12 mouse cellular contexts compared by ENCODE assay signal in genomic region chr19:20924282-20924681, GRCm38 (mm10). TPM values are rescaled to one million over a fixed set of nuclear protein-coding genes. Genes with fewer than 3 reads are reported as not detected.
DNase-seq lines count a peak whose midpoint lies in the region; ATAC-seq and TF ChIP-seq lines count a peak whose summit lies in the region.
"Had no signal": no experiment of that assay in that cellular context is flagged by ENCODE, and none has a peak within 500 bp of the region (broad histone marks: within the 10 kb centered on the region; RNA-seq: fewer than 3 reads in every experiment).

No protein-coding gene starts in this region.

- H3K36me3 ChIP-seq in heart, embryonic 15.5 days = no peaks in the 10 kb centered on the region
- H3K36me3 ChIP-seq in midbrain, embryonic 12.5 days = no peaks in the 10 kb centered on the region
- no peaks in the 10 kb centered on the region for H3K36me3 ChIP-seq in midbrain, postnatal 0 days (ENCODE audit: insufficient read depth, low read length)
- no peaks in the 10 kb centered on the region for H3K36me3 ChIP-seq in forebrain, embryonic 15.5 days
- H3K36me3 ChIP-seq in neural tube, embryonic 15.5 days = no peaks in the 10 kb centered on the region

- TF ChIP-seq CTCF in midbrain, postnatal 0 days (IDR thresholded peaks at IDR 0.05) = no peak
- no peak for TF ChIP-seq CTCF in cerebellum, adult 2 months (IDR thresholded peaks at IDR 0.05; ENCODE audit: borderline replicate concordance, insufficient read depth, low read depth, low read length)

- no peak for DNase-seq in heart, adult 18-20 months
- DNase-seq in midbrain, postnatal 0 days (ENCODE audit: low spot score) = no peak
- DNase-seq in cerebellum, adult 2 months = no peak
- no peak for DNase-seq in gastrocnemius, postnatal 25 days
- DNase-seq: lung, postnatal 4 days; spleen, adult 18-20 months had no signal

- H3K27ac ChIP-seq in heart, embryonic 15.5 days = no peak overlapping the region; the same call in 1 of the 2 replicates
- no peak overlapping the region for H3K27ac ChIP-seq in midbrain, embryonic 12.5 days (replicated peaks)
- H3K27ac ChIP-seq in midbrain, postnatal 0 days (ENCODE audit: low read depth, low read length) = no peak overlapping the region
- H3K27ac ChIP-seq in forebrain, embryonic 15.5 days (replicated peaks) = peak overlapping the region; percentile 85
- 0 out of 2 replicates have a peak overlapping the region, but pooled peaks have one; percentile 6 for H3K27ac ChIP-seq in neural tube, embryonic 15.5 days (replicated peaks)
- no peak overlapping the region for H3K27ac ChIP-seq in cerebellum, adult 2 months (ENCODE audit: insufficient read depth, low read length)

- no peaks in the 10 kb centered on the region for H3K27me3 ChIP-seq in heart, embryonic 15.5 days
- no peaks in the 10 kb centered on the region for H3K27me3 ChIP-seq in midbrain, embryonic 12.5 days
- no peaks in the 10 kb centered on the region for H3K27me3 ChIP-seq in midbrain, postnatal 0 days (ENCODE audit: insufficient read depth, low read length)
- H3K27me3 ChIP-seq in forebrain, embryonic 15.5 days = no peaks in the 10 kb centered on the region
- no peaks in the 10 kb centered on the region for H3K27me3 ChIP-seq in neural tube, embryonic 15.5 days (replicated peaks)
- H3K27me3 ChIP-seq in cerebellum, adult 2 months (ENCODE audit: control insufficient read depth, insufficient read depth, low read length) = no peaks in the 10 kb centered on the region

- no peak overlapping the region for H3K9ac ChIP-seq in heart, embryonic 15.5 days
- no peak overlapping the region for H3K9ac ChIP-seq in midbrain, embryonic 12.5 days (replicated peaks)
- no peak overlapping the region for H3K9ac ChIP-seq in midbrain, postnatal 0 days (replicated peaks; ENCODE audit: low read length, poor library complexity, severe bottlenecking)
- no peak overlapping the region for H3K9ac ChIP-seq in forebrain, embryonic 15.5 days (replicated peaks)
- H3K9ac ChIP-seq in neural tube, embryonic 15.5 days (replicated peaks) = no peak overlapping the region

- 43% methylated on average over 7 of the region's 7 CpGs for whole genome bisulfite sequencing in heart, embryonic 15.5 days
- 57% methylated on average over 7 of the region's 7 CpGs for WGBS in midbrain, embryonic 12.5 days
- WGBS in midbrain, postnatal 0 days = 39% methylated on average over 7 of the region's 7 CpGs
- WGBS in forebrain, embryonic 15.5 days = 33% methylated on average over 7 of the region's 7 CpGs
- 35% methylated on average over 7 of the region's 7 CpGs for WGBS in neural tube, embryonic 15.5 days
- WGBS in cerebellum, adult 2 months = 59% methylated on average over 7 of the region's 7 CpGs

- H3K4me1 ChIP-seq in heart, embryonic 15.5 days (replicated peaks) = peaks cover 7% of the 10 kb centered on the region
- H3K4me1 ChIP-seq in midbrain, embryonic 12.5 days = peaks cover 8% of the 10 kb centered on the region
- no peaks in the 10 kb centered on the region for H3K4me1 ChIP-seq in midbrain, postnatal 0 days (ENCODE audit: insufficient read depth, low read length)
- peaks cover 16% of the 10 kb centered on the region for H3K4me1 ChIP-seq in forebrain, embryonic 15.5 days
- peaks cover 14% of the 10 kb centered on the region for H3K4me1 ChIP-seq in neural tube, embryonic 15.5 days
- no peaks in the 10 kb centered on the region for H3K4me1 ChIP-seq in cerebellum, adult 2 months (ENCODE audit: control insufficient read depth, insufficient read depth, low read length)

- H3K9me3 ChIP-seq in heart, embryonic 15.5 days (replicated peaks) = no peaks in the 10 kb centered on the region
- H3K9me3 ChIP-seq in midbrain, embryonic 12.5 days = no peaks in the 10 kb centered on the region
- no peaks in the 10 kb centered on the region for H3K9me3 ChIP-seq in midbrain, postnatal 0 days (ENCODE audit: low read length)
- H3K9me3 ChIP-seq in forebrain, embryonic 15.5 days = no peaks in the 10 kb centered on the region
- H3K9me3 ChIP-seq in neural tube, embryonic 15.5 days (replicated peaks) = no peaks in the 10 kb centered on the region

- H3K4me2 ChIP-seq in heart, embryonic 15.5 days = peak overlapping the region; percentile 24
- H3K4me2 ChIP-seq in midbrain, embryonic 12.5 days (replicated peaks) = no peak overlapping the region
- H3K4me2 ChIP-seq in midbrain, postnatal 0 days (ENCODE audit: low read depth, low read length, poor library complexity, severe bottlenecking) = no peak overlapping the region
- peak overlapping the region; percentile 36 for H3K4me2 ChIP-seq in forebrain, embryonic 15.5 days (replicated peaks)
- peak overlapping the region; percentile 42 for H3K4me2 ChIP-seq in neural tube, embryonic 15.5 days

- ATAC-seq in heart, embryonic 15.5 days (replicated peaks; ENCODE audit: insufficient number of reproducible peaks, insufficient read depth, low FRiP score, low read depth) = no peak
- peak; percentile 3; the same call in 1 of the 2 replicates for ATAC-seq in midbrain, embryonic 12.5 days (ENCODE audit: low FRiP score, low read depth)
- no peak for ATAC-seq in midbrain, postnatal 0 days (ENCODE audit: low FRiP score)
- peak; percentile 36 for ATAC-seq in forebrain, embryonic 15.5 days (replicated peaks)
- no peak for ATAC-seq in neural tube, embryonic 15.5 days (ENCODE audit: low FRiP score)
- ATAC-seq: intestine, embryonic 16.5 days had no signal

- H3K4me3 ChIP-seq in heart, embryonic 15.5 days = no peak overlapping the region
- H3K4me3 ChIP-seq in midbrain, embryonic 12.5 days = no peak overlapping the region
- H3K4me3 ChIP-seq in midbrain, postnatal 0 days (ENCODE audit: low read depth, low read length) = no peak overlapping the region
- no peak overlapping the region for H3K4me3 ChIP-seq in forebrain, embryonic 15.5 days
- H3K4me3 ChIP-seq in neural tube, embryonic 15.5 days (replicated peaks) = no peak overlapping the region
- no peak overlapping the region for H3K4me3 ChIP-seq in cerebellum, adult 2 months (replicated peaks; ENCODE audit: insufficient read depth, low read depth, low read length)

- TF ChIP-seq POLR2A in cerebellum, adult 2 months (IDR thresholded peaks at IDR 0.05; ENCODE audit: borderline replicate concordance, insufficient read depth, low read length) = no peak

RNA-seq across cellular contexts. Expression of gene Tmc1, which starts 29.7 kb away (rescaled TPM):
- not detected in 2 replicates for polyA plus RNA-seq in heart, embryonic 15.5 days (2015; fragmentation: Nextera tagmentation; extraction: Ambion mirVana)
- total RNA-seq in heart, adult 18-20 months (2021) = not detected
- polyA plus RNA-seq in midbrain, embryonic 12.5 days (2016; fragmentation: Nextera tagmentation; extraction: Ambion mirVana) = 0.20 and 0.39 TPM in 2 replicates
- 0.05 TPM in 1 of 2 replicates, not detected in the other for total RNA-seq in midbrain, postnatal 0 days (2014; rRNA removed)
- 0.11 and 0.19 TPM in 2 replicates for polyA plus RNA-seq in midbrain, postnatal 0 days (2015; fragmentation: Nextera tagmentation; extraction: Ambion mirVana)
- polyA plus RNA-seq in forebrain, embryonic 15.5 days (2015; fragmentation: Nextera tagmentation; extraction: Ambion mirVana) = 0.05 and 0.25 TPM in 2 replicates
- 0.06 TPM in 1 of 2 replicates, not detected in the other for polyA plus RNA-seq in neural tube, embryonic 15.5 days (2015; fragmentation: Nextera tagmentation; extraction: Ambion mirVana)
- 0.08 and 0.11 TPM in 2 replicates for polyA plus RNA-seq in cerebellum, adult 2 months (2012; rRNA removed)
- total RNA-seq in gastrocnemius, postnatal 25 days (2021) = not detected
- polyA plus RNA-seq: limb, embryonic 11.5 days had no signal

Comparison
In these comparisons a context has a peak if more than half of its experiments do, and no peak if none do; other contexts are left out.
1. ATAC-seq: peak in midbrain, embryonic 12.5 days (single experiment) and forebrain, embryonic 15.5 days (single experiment); none in heart, embryonic 15.5 days (single experiment), midbrain, postnatal 0 days (single experiment) and neural tube, embryonic 15.5 days (single experiment).
2. H3K27ac ChIP-seq: peak in forebrain, embryonic 15.5 days (single experiment) and neural tube, embryonic 15.5 days (single experiment); none in heart, embryonic 15.5 days (single experiment), midbrain, embryonic 12.5 days (single experiment), midbrain, postnatal 0 days (single experiment) and cerebellum, adult 2 months (single experiment).
3. H3K4me2 ChIP-seq: peak in heart, embryonic 15.5 days (single experiment), forebrain, embryonic 15.5 days (single experiment) and neural tube, embryonic 15.5 days (single experiment); none in midbrain, embryonic 12.5 days (single experiment) and midbrain, postnatal 0 days (single experiment).